Mouse (Mus musculus) adrenal gland, postnatal 10 days (tissue): ENCODE results near the gene Anks1b. TPM values are rescaled to one million over a fixed set of nuclear protein-coding genes. Genes with fewer than 3 reads are reported as not detected.
A peak's percentile ranks its signal among the peaks of the same experiment; 100 is the strongest.

Source experiments
- DNase-seq: peaks from one replicate; pipeline ENCODE4 v3.0.0; 2021; ENCODE audit warnings: mixed read lengths
- total RNA-seq, 2 experiments: library from RNA; stranded (reverse); gene quantifications; 2 replicates each; pipeline ENCODE4 v1.2.3; 2021

Gene Anks1b
- total RNA-seq, 2 experiments from 2014 or later: 1.7 to 2.0 TPM

DNA sequence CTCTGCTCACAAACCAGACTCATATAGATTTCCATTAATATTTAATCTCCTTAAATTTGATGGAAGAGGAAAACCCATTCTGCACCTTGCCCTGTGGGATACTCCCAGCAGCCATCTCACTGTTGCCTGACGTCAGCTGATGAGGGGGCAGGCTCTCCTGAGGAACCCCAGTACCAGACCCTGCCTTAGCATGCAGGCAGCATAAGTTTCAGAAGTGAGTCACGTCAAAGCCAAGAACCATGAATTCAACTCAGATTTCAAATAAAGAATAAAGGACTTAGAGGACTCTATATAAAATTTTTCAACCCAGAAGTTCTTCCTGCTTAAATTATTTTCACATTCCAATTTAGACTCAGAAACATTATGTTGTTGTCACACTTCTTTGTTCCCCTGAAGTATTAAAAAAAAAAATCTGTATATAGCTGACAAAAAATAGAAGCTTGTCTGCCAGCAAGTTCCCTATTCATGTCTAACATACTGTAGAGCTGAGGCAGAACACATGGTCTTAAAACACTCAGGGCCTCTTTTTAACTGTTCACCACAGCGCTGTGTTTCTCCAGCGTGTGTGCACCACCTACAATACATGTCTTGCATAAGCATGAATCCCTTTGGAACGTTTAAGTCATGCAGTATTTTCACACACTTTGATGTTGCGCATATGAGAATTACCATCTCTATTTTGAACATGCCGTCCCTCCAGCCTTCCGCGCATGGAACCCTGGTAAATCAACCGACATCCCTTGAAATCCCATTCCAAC lies 806.6 kb downstream of the Anks1b start:
- no peak for DNase-seq

DNA sequence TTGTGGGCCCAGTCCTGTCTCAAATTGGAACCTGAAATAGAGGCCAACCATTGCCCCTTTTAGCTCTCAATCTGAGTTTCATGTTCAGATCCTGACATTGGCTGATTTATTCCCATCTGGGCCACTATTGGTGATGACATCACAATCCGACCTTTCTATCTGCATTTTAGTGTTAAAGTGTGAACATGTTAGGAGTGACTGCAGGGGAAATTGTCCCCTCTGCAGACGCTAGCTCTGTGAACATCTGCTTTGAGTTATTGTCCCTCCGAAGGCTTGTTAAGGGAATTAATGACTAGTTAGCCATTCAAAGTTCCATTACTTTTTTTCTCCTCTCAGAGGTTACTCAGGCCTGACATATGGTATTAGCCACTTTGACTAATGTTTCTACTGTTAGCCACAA lies 810.5 kb downstream of the Anks1b start:
- no peak for DNase-seq

DNA sequence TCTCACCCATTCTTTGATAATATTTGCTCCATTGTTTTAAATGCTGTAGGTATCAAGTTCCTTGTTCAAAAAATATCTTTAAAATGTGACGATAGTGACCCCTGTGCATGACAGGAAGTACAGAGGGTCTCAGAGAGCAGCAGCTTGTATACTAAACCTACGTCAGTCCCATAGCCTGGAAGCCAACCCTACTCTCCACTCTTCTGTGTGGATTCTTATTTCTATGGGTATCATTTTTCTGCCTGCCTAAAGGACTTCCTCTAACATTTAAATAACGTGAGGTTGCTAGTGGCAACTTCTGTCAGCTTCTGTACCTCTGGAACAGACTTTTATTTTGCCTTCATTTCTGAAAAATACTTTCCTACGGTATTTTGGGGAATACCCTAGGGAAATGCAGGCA lies 812.1 kb downstream of the Anks1b start:
- DNase-seq: no peak

DNA sequence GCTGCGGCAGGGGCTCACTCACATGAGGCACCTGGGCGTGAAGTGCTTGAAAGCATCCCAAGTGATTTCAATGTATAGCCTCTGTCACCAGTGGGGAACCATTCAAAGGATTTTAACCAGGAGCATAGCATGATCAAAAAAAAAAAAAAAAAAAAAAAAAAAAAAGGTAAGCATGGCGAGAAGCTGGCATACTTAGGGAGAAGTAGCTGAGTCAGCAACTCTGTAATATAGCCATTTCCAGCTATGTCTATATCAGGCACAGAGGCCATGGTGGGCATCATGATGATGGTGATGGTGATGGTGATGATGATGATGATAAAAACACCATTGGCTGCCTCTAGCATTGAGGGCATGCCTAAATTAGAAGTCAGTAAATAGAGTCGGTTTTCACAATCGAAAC lies 814.8 kb downstream of the Anks1b start:
- no peak for DNase-seq

GRCm38 (mm10) chr10:90688696-90689252 lies 815.5 kb downstream of the Anks1b start:
- peak; percentile 7 for DNase-seq

GRCm38 (mm10) chr10:90689854-90690513 lies 816.7 kb downstream of the Anks1b start:
- peak; percentile 83 for DNase-seq

DNA sequence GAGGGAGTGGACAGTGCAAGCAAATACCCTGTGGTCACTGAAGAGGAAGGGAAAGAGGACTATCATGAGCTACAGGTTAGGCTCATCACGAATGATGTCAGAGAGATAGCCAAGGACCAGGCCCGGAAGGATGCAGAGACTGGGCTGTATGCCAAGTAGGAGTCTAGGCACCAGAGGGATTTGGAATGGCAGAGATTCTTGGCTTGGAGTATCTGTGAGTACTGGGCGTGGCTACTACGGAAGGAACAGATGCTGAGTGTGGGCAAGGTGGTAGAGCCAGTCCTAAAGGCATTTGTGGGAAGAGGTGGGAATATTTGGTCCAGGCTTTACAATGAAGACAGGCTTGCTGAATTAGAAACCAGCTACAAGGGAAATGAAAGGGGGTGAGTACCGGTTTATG lies 823.4 kb downstream of the Anks1b start:
- no peak for DNase-seq

DNA sequence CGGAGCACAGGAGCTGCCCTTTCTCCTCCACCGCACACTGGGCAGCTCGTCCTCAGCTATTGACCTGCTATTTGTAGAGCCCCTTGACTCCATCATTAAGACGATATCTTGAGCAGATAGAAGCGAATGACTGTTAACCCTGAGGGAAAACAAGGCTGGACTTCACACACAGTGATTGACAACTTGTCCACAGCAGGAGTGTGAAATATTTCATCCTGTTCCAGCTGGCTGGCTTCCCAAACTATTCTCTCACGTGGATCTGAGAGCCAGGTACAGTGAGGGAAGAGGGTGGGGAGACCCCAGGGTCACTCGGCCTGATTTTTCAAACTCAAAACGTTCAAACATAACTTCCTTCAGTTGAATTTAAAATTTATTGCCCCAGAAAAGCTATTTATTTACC lies 824.1 kb downstream of the Anks1b start:
- DNase-seq: no peak

DNA sequence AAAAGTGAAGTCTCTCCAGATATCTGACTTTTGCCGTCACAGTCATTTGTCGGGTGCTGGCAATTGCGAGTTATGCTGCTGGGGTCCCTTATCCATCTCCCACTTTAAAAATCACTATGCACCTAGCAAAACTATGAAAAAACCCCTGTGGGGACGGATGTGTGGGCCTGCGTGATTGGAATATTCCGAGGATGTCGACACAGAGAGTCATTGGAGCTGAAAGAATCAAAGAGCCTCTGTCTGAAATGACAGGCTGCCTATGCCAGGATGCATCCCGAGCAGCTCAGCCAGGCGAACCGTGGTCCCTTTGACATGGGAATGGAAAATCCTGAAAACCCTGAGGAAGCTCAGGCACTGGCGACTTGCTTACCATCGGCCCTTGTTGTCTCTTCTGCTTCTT lies 825.9 kb downstream of the Anks1b start:
- DNase-seq: no peak

DNA sequence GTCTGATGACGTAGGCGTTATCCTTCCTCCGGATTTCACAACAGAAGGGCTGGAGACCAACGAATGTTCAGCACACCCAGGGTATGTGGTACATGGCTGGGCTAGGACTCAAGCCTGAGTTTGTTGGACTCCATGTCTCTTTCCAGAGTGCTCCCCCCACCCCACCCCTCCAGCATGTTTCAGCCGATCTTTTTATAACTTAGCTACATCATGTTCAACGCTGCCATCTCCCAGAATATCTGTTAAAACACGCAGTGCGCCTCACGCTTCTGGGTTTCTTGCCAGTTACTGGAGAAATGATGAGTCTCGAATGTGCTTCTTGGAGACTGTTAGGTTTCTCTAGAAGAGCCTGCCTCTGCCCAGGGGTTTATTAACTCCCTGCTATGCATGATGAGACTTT lies 831.3 kb downstream of the Anks1b start:
- no peak for DNase-seq

GRCm38 (mm10) chr10:90708822-90709601 lies 835.7 kb downstream of the Anks1b start:
- no peak for DNase-seq

DNA sequence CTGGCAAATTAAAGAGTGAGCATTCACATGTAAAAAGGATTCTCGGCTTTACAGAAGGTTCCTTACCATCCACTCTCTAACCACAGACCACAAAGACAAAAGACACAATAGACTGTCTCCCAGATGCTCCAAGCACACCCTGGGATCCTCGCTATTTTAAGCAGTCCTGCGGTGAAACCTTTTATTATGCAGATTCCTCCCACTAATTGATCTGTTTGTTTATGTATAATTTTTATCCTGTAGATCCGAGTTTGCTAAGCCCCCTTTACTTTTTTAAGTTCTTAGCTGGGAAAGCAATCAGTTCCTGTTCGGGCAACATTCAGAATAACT lies 836.3 kb downstream of the Anks1b start:
- DNase-seq: no peak

DNA sequence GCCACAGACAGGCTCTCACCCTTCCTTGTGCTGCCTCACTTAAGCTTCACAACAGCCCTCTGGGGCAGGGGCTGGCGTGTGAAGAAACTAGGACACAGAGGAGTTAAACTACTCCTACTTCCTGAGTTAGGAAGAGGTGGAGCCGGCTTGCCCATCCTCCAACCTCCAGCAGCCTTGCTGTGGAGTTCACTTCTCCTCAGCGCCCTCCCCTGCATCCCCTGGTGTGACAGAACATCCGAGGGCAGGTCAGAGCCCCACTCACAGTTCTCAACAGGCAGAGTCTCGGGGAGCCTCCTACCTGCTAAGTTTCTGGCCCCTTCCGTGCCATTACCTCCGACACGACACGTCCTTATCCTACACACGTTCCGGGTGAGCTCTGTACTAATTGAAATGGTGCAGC lies 844.7 kb downstream of the Anks1b start:
- DNase-seq: no peak

DNA sequence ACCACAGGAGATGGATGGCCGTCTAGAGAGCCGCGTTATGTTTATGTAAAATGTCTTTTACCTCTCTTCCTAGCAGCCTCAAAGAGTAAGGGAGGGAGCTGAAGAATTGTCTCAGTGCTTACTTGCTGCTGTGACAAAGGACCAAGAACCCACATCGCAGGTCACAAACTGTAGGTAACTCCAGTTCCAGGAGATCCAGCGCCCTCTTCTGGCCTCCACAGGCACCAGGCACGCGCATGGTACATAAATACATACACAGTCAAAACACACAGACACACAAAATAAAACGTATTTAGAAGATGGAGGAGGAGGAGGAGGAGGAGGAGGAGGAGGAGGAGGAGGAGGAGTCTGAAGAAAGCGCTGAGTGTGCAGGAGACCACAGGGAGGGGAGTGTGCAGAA lies 845.4 kb downstream of the Anks1b start:
- no peak for DNase-seq

DNA sequence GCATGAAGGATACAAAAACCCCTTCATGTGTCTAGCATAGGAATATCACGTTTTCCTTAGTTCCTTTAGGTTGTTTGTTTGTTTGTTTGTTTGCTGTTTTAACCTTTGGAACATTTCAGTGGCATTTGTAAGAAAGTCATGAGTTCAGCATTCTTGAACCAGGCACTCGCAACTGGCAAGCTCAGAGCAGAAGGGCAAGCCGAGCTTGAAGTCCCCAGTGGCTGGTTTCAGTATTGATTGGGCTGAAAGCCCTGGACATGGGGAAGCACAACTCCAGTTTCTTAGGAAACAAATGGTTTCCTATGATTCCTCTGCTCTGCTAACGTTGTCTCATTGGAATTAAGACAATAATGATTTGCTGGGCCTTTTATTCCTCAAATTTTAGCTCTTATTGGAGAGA lies 846.7 kb downstream of the Anks1b start:
- DNase-seq: peak; percentile 38

DNA sequence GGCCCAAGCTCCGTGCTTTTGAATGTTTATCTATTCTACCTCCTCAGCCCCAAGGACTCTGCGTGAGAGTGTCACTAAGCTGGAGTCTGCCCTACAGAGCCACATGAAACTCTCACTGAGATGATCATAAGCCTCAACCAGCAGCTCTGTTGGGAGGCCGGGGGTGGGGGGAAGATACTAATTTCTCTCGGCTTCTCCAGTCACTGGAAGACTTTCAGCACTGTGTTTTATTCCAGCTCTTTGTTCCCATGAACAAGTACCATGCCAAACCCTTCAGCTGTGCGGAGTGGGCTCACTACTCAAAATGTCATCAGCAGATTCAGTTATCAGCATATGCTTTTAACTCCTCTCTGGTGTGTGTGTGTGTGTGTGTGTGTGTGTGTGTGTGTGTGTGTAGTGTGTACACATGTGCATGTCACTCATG lies 849.8 kb downstream of the Anks1b start:
- DNase-seq: no peak

DNA sequence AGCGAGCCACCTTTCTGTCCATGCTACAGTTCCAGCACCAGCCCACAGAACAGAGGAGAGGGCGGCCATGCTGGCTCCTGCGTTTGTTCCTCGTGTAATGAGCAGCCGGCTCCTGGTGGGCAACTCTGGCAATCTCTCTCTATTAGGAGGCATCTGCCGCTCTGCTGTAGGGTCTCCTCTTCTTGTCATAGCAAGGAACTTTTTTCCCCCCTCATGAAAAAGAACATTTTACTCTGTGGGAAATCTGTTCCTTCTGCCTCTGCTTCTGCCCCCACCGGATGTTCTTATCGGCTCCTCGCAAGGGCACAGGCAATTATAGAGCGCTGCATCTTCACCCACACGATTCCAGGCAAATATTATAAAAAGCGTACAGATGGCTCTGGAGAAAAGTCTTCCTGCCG lies 850.6 kb downstream of the Anks1b start:
- DNase-seq: no peak

GRCm38 (mm10) chr10:90724931-90725330 lies 851.6 kb downstream of the Anks1b start:
- DNase-seq: no peak

DNA sequence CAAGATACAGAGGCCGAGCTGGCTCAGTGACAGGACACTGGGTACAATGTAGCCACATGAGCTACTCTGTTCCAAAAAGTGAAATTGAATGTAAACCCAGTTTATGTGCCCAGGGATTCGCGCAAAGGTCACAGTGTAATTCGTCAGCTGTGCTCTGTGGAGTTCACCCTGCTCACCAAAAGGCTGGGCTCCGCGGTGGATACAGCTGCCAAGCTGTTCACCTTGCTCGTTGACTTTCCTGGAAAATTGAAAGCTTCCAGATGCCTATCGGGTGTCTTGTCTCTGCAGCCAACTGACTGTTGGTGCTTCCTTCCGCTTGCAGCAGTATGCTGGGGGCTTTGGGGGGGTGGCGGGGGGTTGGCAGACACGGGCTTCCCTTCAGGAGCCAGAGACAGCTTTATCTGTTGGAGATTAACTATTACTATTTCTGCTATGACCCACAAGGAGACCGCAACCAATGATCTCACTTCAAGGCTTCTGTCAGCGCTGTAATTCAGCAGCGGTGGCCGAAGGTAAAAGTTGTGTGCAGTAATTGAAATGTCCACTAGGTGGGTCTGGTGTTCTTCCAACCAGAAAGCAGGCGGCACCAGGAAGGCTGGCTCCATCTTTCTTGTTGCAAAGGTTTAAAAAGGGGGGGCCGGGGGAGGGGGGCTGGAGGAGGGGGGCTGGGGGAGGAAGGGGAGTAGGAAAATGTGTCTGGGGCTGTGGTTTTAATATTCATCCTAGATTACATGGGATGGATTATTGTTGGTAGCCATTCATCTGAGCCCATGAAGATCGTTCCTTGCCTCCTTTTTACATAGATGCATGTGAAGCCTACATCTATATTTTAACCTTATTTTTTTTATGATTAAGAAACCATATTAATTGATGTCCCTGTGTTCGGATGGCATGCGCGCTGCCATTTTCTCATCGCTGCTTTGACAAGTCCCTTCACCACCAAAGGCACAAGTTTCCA lies 855.4 kb downstream of the Anks1b start:
- DNase-seq: peak; percentile 75

GRCm38 (mm10) chr10:90729527-90729926 lies 856.2 kb downstream of the Anks1b start:
- DNase-seq: no peak

- no peak for DNase-seq
These were observed 859.5 kb downstream of the Anks1b start for GRCm38 (mm10) chr10:90732823-90733222.

DNA sequence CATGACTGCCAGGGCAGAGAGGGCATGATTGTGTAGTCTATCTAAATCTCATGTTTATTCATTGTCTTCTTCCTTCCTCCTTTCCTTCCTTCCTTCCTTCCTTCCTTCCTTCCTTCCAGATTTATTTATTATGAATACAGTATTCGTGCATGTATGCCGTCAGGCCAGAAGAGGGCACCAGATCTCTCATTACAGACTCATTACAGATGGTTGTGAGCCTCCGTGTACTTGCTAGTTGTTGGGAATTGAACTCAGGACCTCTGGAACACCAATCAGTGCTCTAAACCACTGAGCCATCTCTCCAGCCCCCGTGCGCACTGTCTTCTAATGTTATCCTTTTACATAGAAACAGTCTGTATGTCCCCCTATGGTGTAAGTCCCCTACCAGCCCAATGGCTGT lies 860.3 kb downstream of the Anks1b start:
- DNase-seq: peak; percentile 42
